Mouse (Mus musculus) liver, adult 10 weeks (tissue): ENCODE measurements around the gene Elobl. TPM values are rescaled to one million over a fixed set of nuclear protein-coding genes. Genes with fewer than 3 reads are reported as not detected.

Source experiments
- polyA plus RNA-seq: library from polyadenylated mRNA; stranded (reverse); fragments of 350-450 nt; fragmentation: Illumina TruSeq; extraction: RNeasy Lipid Tissue Mini Kit (QIAGEN cat#74804); gene quantifications from one replicate; pipeline ENCODE4 v1.2.3, GENCODE M21; 2014; ENCODE audit warnings: low read depth, low replicate concordance

Gene Elobl
- not detected for polyA plus RNA-seq

GRCm38 (mm10) chr11:88966881-88967361, at the start of gene Elobl:
Elobl (minus strand) TSS chr11:88966931.

GRCm38 (mm10) chr11:88998974-88999722, 32.4 kb upstream of the Elobl start, which contains the start of gene Trim25:
Trim25 (plus strand) TSS chr11:88999376.

GRCm38 (mm10) chr11:88970202-88970732, 3.5 kb upstream of the Elobl start, which contains the start of gene Coil:
Coil (plus strand) TSS chr11:88970252.

GRCm38 (mm10) chr11:88955217-88955969, 11.3 kb downstream of the Elobl start, which contains the start of gene Scpep1:
Scpep1 (minus strand) TSS chr11:88955465.

Other genes starting within 250 kb of the Elobl start
- gene Msi2, start 248.4 kb downstream of the Elobl start, polyA plus RNA-seq, result 11.0 TPM
- gene Akap1, start 102.3 kb downstream of the Elobl start, polyA plus RNA-seq, result 25.9 TPM
- 37.3 TPM for gene Scpep1, start 11.5 kb downstream of the Elobl start, polyA plus RNA-seq
- 2.5 TPM for gene Coil, start 3.3 kb upstream of the Elobl start, polyA plus RNA-seq
- 27.1 TPM for gene Trim25, start 32.4 kb upstream of the Elobl start, polyA plus RNA-seq
- gene Dgke, start 99.9 kb upstream of the Elobl start, polyA plus RNA-seq, result 1.6 TPM
- not detected for gene Gm525, start 106.9 kb upstream of the Elobl start, polyA plus RNA-seq